Mouse (Mus musculus) kidney, postnatal 36 days (tissue): ENCODE data around the gene Slc41a2.

ENCODE experiments used
- DNase-seq, 2 experiments: peaks; one replicate each; pipeline ENCODE4 v3.0.0; 2021 to 2022; ENCODE audit warnings: mixed read lengths in 2 of 2

Slc41a2 gene

DNA sequence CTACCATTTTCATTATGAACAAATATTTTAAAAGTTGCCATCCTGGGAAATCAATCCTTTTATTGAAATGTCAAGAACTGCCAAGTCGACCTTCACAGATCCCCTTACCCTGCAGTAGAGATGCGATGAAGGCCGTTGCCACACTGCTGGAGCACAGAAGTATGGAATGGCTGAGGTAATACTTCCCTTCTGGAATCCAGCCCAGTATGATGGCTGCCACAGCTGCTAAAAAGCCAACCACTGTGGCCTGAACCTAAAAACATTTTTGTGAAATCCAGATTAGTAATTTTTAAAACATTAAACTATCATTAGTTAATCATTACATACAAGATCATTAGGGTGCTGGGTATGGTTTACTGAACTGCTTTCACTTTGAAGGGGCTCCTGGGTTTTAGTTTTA lies 36.6 kb downstream of the Slc41a2 start:
- DNase-seq, result peak; percentile 6 to 29

DNA sequence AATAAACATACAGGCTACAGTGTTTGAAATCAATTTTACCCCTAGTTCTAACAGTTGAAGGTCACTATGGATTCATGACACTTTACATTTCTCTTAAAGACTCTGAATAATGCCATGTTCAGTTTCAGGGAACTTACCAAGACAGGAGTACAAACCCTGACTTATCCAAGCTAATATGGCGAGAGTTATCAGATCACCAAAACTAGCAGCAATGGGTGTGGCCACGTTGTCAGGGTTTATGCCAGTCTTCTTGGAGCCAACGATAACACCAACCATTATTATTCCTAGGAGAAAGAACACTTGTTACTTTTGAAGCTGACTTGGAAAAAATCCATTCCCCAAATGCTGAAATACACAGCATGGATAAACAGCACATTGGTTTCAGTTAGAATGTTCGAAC lies 40.7 kb downstream of the Slc41a2 start:
- DNase-seq, result no peak

DNA sequence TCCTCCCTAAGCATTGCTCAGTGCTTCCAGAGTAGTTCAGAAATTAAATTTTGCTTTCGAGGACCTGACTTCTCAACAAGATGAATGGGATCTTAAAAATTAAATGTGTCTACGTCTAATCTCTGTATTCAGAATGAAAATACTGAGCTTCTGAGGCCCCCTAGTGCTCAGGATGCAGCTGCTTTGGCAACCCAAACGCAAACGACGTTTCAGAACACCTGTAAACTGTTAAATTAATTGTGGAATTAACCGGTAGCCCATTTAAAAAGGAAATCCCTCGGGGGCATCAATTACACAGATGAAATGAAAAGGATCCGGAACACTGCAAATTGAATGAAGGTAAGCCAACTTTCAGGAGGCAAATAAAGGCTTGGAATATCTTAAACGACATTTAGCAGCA lies 42.9 kb downstream of the Slc41a2 start:
- DNase-seq, result peak; percentile 15 to 40

DNA sequence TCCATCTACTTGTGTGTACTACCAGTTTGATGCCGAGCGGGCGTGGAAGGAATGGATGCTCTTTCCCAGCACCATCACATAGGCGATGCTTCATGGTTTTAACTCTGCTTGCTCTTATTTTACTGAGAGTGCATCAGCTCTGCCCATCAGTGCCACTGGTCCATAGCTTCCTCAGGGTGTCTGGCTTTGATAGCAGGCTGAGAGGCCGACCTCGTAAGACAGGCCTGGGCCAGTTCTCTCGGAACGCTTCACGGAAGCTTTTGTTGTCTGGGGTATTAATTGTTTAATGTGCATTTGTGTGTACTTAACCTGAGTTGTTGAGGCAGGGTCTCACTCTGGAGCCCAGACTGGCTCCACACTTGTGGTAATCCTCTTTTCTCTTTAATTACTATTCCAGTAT lies 44.3 kb downstream of the Slc41a2 start:
- DNase-seq, result no peak

DNA sequence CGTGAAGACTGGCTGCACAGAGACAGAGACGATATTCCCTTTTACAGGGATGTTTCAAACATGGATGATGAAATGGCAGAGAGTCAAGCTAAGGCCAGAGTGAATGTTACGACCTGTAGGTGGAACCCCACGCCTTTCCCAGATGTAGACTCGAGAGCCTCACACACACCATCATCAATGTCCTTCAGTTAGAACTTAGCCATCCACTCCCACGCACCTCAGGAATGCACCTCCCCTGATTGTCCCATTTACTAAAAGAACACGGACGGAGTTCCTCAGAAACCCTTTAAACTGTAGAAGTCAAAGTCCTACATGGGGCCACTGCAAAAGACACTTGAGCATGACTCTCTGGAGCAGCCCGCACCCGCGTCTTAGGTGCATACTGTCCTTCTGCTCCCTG lies 46.0 kb downstream of the Slc41a2 start:
- peak in 1 of 2 experiments; percentile 15 for DNase-seq

GRCm38 (mm10) chr10:83287828-83288227 lies 49.9 kb downstream of the Slc41a2 start:
- no peak for DNase-seq

- no peak for DNase-seq
These were observed 51.3 kb downstream of the Slc41a2 start for GRCm38 (mm10) chr10:83286399-83286798.

GRCm38 (mm10) chr10:83285724-83286256 lies 51.9 kb downstream of the Slc41a2 start:
- DNase-seq, result no peak

DNA sequence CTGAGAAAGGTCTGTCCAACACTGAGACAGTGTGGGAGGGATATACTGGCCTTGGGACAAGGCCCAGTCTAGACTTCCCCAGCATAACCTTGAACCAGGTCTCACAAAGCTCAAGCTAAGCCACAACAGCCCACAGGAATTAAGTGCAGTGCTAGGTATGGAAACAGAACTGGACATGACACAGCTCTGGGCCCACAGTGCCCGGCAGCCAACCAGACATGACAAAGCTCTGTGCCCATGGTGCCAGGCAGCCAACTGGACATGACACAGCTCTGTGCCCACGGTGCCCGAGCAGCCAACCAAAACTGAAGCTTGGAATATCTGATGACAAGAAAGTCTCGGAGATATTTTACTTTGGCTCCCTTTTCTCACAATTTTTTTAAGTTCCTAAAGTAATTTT lies 52.8 kb downstream of the Slc41a2 start:
- no peak for DNase-seq

GRCm38 (mm10) chr10:83266731-83267130 lies 71.0 kb downstream of the Slc41a2 start:
- DNase-seq, result no peak

DNA sequence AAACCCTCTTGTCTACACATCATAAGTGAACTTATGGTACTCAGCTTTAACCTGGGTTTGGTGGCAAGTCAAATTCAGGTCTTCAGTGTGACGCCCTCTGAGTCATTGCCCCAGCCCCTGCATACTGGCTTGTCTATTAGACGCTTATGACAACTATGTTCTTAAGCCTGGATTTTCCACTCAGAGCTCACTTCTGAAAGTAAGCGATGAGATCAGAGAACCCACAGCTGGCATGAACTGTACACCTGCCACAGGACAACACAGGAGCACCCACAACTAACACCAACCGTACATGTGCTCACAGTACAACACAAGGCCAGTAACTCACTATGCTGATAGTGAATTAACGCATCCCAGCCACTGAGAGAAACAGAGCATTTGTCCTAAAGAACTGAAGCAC lies 71.4 kb downstream of the Slc41a2 start:
- DNase-seq, result no peak

- DNase-seq, result no peak
These were observed 73.0 kb downstream of the Slc41a2 start for GRCm38 (mm10) chr10:83264680-83265079.

GRCm38 (mm10) chr10:83264056-83264455 lies 73.6 kb downstream of the Slc41a2 start:
- DNase-seq, result peak in 1 of 2 experiments; percentile 23

DNA sequence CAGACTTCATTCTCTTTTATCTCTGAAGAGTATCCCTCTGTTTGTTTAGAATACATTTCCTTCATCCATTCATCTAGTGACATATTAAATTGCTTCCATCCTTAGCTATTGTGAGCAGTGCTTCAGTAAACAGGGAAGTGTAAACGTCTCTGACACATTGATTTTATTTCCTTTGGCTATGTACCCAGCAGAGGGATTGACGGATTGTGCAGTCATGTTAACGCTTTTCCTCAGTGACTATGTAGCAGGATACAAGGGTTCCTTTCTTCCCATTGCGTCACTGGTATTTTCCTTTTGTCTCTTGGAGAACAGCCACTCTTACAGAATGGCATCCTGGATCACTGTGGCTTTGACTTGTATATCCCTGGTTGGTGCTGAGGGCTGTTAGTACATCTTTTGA lies 76.4 kb downstream of the Slc41a2 start:
- no peak for DNase-seq

- peak; percentile 10 to 54 for DNase-seq
These were observed 86.3 kb downstream of the Slc41a2 start for GRCm38 (mm10) chr10:83251377-83251776.

- no peak for DNase-seq
These were observed 89.6 kb downstream of the Slc41a2 start for GRCm38 (mm10) chr10:83248036-83248435.

DNA sequence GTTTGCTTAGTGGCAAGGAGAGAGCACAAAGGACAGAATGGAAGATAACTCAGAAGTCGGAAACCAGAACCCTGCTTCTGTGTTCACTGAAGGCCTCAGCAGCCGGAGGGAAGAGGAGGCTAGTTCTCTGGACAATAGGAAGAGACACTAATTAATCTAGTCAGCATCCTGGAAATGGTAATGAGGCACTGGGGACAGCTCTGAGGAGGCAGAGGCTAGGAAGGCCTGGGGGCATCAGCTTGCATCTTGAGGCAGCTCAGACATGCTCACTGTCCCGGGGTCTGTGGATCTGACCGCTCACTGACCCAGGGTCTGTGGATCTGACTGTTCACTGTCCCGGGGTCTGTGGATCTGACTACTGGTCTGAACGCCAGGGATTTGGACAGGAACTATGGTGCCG lies 92.0 kb downstream of the Slc41a2 start:
- DNase-seq, result no peak

- peak; percentile 42 to 52 for DNase-seq
These were observed 93.6 kb downstream of the Slc41a2 start for GRCm38 (mm10) chr10:83244131-83244530.

DNA sequence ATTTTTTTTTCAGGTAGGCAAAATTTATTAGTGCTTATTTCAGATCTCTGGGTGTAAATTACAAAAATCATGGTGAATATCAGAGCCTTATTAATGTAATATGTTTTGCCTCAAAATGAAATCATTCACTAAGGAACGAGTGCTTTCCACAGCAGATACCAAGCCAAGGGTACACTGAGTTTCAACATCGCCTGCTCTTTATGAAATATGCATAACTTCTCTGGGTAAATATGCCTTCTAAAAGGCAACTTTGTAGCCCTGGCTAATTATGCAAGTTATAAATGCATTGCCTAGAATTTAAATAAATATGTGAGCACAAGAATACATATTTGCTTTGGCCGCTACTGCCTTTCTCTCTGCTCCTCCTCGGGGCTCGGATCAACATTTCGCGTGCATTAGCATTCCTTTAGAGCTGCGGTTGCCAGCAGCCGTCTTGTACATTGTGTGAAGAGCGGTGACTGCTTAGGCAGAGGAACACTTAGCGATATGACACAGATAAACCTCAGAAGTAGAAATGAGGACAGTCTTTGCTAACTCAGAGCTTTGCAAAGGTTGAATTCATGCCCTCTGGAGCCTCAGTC lies 95.5 kb downstream of the Slc41a2 start:
- no peak for DNase-seq

GRCm38 (mm10) chr10:83234391-83234790 lies 103.3 kb downstream of the Slc41a2 start:
- peak in 1 of 2 experiments; percentile 10 for DNase-seq

GRCm38 (mm10) chr10:83233967-83234366 lies 103.7 kb downstream of the Slc41a2 start:
- no peak for DNase-seq

- DNase-seq, result no peak
These were observed 109.1 kb downstream of the Slc41a2 start for GRCm38 (mm10) chr10:83228626-83229025.

- DNase-seq, result peak; percentile 11 to 58
These were observed 112.7 kb downstream of the Slc41a2 start for GRCm38 (mm10) chr10:83224999-83225398.

- no peak for DNase-seq
These were observed 116.8 kb downstream of the Slc41a2 start for GRCm38 (mm10) chr10:83220847-83221246.

GRCm38 (mm10) chr10:83220217-83220616 lies 117.5 kb downstream of the Slc41a2 start:
- DNase-seq, result no peak
